In the genomic region with DNA sequence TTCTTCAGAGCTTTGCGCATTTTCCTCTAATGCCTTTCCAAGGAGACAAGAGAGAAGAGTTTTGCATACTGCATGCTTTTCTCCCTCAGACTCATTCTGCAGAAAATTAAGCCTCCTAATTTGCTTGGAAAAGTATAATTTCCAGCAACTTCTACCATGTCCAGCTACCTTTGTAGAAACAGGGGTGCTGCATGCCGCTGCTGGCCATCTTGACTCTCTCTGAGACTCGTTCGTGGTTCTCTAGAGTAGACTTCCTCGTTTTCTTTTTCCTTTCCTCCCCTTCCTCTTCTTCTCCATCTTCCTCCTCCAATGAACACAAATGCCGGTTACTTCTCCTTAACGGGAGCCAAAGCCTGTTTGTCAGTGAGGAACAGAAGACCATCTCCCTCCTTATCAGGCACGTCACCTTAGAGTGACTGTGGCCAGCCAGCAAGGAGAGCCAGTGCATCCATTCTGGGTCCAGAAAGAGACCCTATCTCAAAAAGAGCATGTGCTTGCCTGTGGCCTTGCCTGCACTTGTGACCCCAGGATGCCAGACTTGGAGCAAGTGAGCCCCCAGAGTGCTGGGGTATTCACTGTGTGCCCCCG, we compare ENCODE assay signal across 16 mouse cellular contexts.
DNase-seq lines count a peak whose midpoint lies in the region; ATAC-seq and TF ChIP-seq lines count a peak whose summit lies in the region.
"Had no signal": no experiment of that assay in that cellular context is flagged by ENCODE, and none has a peak within 500 bp of the region (broad histone marks: within the 10 kb centered on the region; RNA-seq: fewer than 3 reads in every experiment).

No protein-coding gene starts in this region.

- no peak overlapping the region for H3K9ac ChIP-seq in heart, embryonic 12.5 days
- H3K9ac ChIP-seq in liver, embryonic 13.5 days, result peak overlapping the region; percentile 77
- H3K9ac ChIP-seq: limb, embryonic 12.5 days had no signal

- WGBS in heart, embryonic 10.5 days, result 78% methylated on average over 9 of the region's 9 CpGs
- WGBS in heart, embryonic 12.5 days, result 71% methylated on average over 9 of the region's 9 CpGs
- WGBS in embryonic facial prominence, embryonic 10.5 days, result 90% methylated on average over 9 of the region's 9 CpGs
- WGBS in liver, embryonic 13.5 days (ENCODE audit: insufficient replicate concordance), result 20% methylated on average over 9 of the region's 9 CpGs

- intact Hi-C loops in left cerebral cortex, adult 2 months (cut with DNase I), result no loop called here

- peaks cover 10% of the 10 kb centered on the region for H3K4me1 ChIP-seq in heart, embryonic 10.5 days
- H3K4me1 ChIP-seq in heart, embryonic 12.5 days (replicated peaks), result peaks cover 13% of the 10 kb centered on the region
- peaks cover 84% of the 10 kb centered on the region for H3K4me1 ChIP-seq in G1E (ENCODE audit: insufficient read depth, low read depth, low read length)
- peaks cover 9% of the 10 kb centered on the region for H3K4me1 ChIP-seq in embryonic facial prominence, embryonic 10.5 days
- H3K4me1 ChIP-seq in liver, embryonic 13.5 days (replicated peaks), result peaks cover 91% of the 10 kb centered on the region
- H3K4me1 ChIP-seq: limb, embryonic 12.5 days had no signal

- H3K4me2 ChIP-seq in heart, embryonic 12.5 days, result no peak overlapping the region
- peak overlapping the region; percentile 65 for H3K4me2 ChIP-seq in liver, embryonic 13.5 days
- H3K4me2 ChIP-seq: limb, embryonic 12.5 days had no signal

- H3K27ac ChIP-seq in heart, embryonic 10.5 days, result peak overlapping the region; percentile 68
- H3K27ac ChIP-seq in heart, embryonic 12.5 days (ENCODE audit: poor library complexity, severe bottlenecking), result no peak overlapping the region
- peak overlapping the region; percentile 16 for H3K27ac ChIP-seq in embryonic facial prominence, embryonic 10.5 days (replicated peaks)
- peak overlapping the region; percentile 93 for H3K27ac ChIP-seq in liver, embryonic 13.5 days
- H3K27ac ChIP-seq in left cerebral cortex, adult 2 months, result no peak overlapping the region
- H3K27ac ChIP-seq: limb, embryonic 12.5 days had no signal

- peak; percentile 87 for DNase-seq in heart, embryonic 10.5 days (ENCODE audit: low spot score)
- peak; percentile 81 for DNase-seq in G1E (ENCODE audit: low spot score)
- DNase-seq in embryonic facial prominence, embryonic 10.5 days (ENCODE audit: low spot score), result no peak
- DNase-seq in liver, embryonic 13.5 days, result peak; percentile 72
- DNase-seq in left cerebral cortex, adult 2 months (ENCODE audit: extremely low spot score in 1 of 2, low spot score in 2 of 2), result no peak
- no peak for DNase-seq in adrenal gland, adult 18-20 months (ENCODE audit: low spot score in 2 of 2)
- DNase-seq in cerebellum, adult 9-10 months, result no peak
- DNase-seq: adrenal gland, adult 8-10 months; cerebellum, adult 9-11 months; embryo, embryonic 11 days; heart, adult 18-20 months; kidney, adult 9 months; layer of hippocampus, postnatal 36 days; right cerebral cortex, postnatal 14 days had no signal

- no peak; the same call in 1 of the 2 replicates for ATAC-seq in heart, embryonic 12.5 days (ENCODE audit: insufficient number of reproducible peaks, low FRiP score)
- peak; percentile 73 for ATAC-seq in G1E (ENCODE audit: extremely low read depth, insufficient number of reproducible peaks, low FRiP score, poor library complexity, severe bottlenecking)
- peak; percentile 82 for ATAC-seq in liver, embryonic 13.5 days (ENCODE audit: low read depth)

- H3K36me3 ChIP-seq in heart, embryonic 10.5 days, result peaks cover 67% of the 10 kb centered on the region
- H3K36me3 ChIP-seq in heart, embryonic 12.5 days, result peaks cover 76% of the 10 kb centered on the region
- H3K36me3 ChIP-seq in G1E (replicated peaks), result no peaks in the 10 kb centered on the region
- peaks cover 55% of the 10 kb centered on the region for H3K36me3 ChIP-seq in embryonic facial prominence, embryonic 10.5 days (replicated peaks)
- no peaks in the 10 kb centered on the region for H3K36me3 ChIP-seq in liver, embryonic 13.5 days

- no peaks in the 10 kb centered on the region for H3K9me3 ChIP-seq in heart, embryonic 10.5 days
- H3K9me3 ChIP-seq in heart, embryonic 12.5 days (replicated peaks), result no peaks in the 10 kb centered on the region
- no peaks in the 10 kb centered on the region for H3K9me3 ChIP-seq in G1E (replicated peaks)
- no peaks in the 10 kb centered on the region for H3K9me3 ChIP-seq in embryonic facial prominence, embryonic 10.5 days
- H3K9me3 ChIP-seq in liver, embryonic 13.5 days (replicated peaks), result no peaks in the 10 kb centered on the region
- H3K9me3 ChIP-seq: limb, embryonic 12.5 days had no signal

- H3K4me3 ChIP-seq in heart, embryonic 10.5 days, result no peak overlapping the region
- no peak overlapping the region for H3K4me3 ChIP-seq in heart, embryonic 12.5 days
- peak overlapping the region; percentile 51; the same call in 1 of the 2 replicates for H3K4me3 ChIP-seq in G1E (ENCODE audit: low read depth, low read length)
- no peak overlapping the region for H3K4me3 ChIP-seq in embryonic facial prominence, embryonic 10.5 days
- H3K4me3 ChIP-seq in liver, embryonic 13.5 days (replicated peaks), result peak overlapping the region; percentile 44
- H3K4me3 ChIP-seq in left cerebral cortex, adult 2 months, result no peak overlapping the region
- H3K4me3 ChIP-seq: limb, embryonic 12.5 days had no signal

- TF ChIP-seq CTCF in G1E (IDR thresholded peaks at IDR 0.05; ENCODE audit: low read depth, low read length), result no peak
- no peak for TF ChIP-seq CTCF in left cerebral cortex, adult 2 months (IDR thresholded peaks at IDR 0.05)

- 0 out of 2 replicates have a peak, but pooled peaks cover 4% of the 10 kb centered on the region for H3K27me3 ChIP-seq in heart, embryonic 10.5 days (ENCODE audit: insufficient read depth, poor library complexity, severe bottlenecking)
- no peaks in the 10 kb centered on the region for H3K27me3 ChIP-seq in heart, embryonic 12.5 days (replicated peaks)
- H3K27me3 ChIP-seq in G1E (ENCODE audit: insufficient read depth, low read length), result no peaks in the 10 kb centered on the region
- no peaks in the 10 kb centered on the region for H3K27me3 ChIP-seq in embryonic facial prominence, embryonic 10.5 days (replicated peaks; ENCODE audit: low read depth, poor library complexity, severe bottlenecking)
- no peaks in the 10 kb centered on the region for H3K27me3 ChIP-seq in liver, embryonic 13.5 days
- H3K27me3 ChIP-seq: limb, embryonic 12.5 days had no signal

Comparison
In these comparisons a context has a peak if more than half of its experiments do, and no peak if none do; other contexts are left out.
1. H3K27ac ChIP-seq: peak in heart, embryonic 10.5 days (single experiment), embryonic facial prominence, embryonic 10.5 days (single experiment) and liver, embryonic 13.5 days (single experiment); none in heart, embryonic 12.5 days (single experiment) and left cerebral cortex, adult 2 months (single experiment).
2. DNase-seq: peak in heart, embryonic 10.5 days (single experiment), G1E (single experiment) and liver, embryonic 13.5 days (single experiment); none in embryonic facial prominence, embryonic 10.5 days (single experiment), left cerebral cortex, adult 2 months (0 of 2), adrenal gland, adult 18-20 months (0 of 2) and cerebellum, adult 9-10 months (single experiment).
3. H3K4me3 ChIP-seq: peak in G1E (single experiment) and liver, embryonic 13.5 days (single experiment); none in heart, embryonic 10.5 days (single experiment), heart, embryonic 12.5 days (single experiment), embryonic facial prominence, embryonic 10.5 days (single experiment) and left cerebral cortex, adult 2 months (single experiment).